Mouse (Mus musculus): ENCODE results near the gene St8sia4.

DNA sequence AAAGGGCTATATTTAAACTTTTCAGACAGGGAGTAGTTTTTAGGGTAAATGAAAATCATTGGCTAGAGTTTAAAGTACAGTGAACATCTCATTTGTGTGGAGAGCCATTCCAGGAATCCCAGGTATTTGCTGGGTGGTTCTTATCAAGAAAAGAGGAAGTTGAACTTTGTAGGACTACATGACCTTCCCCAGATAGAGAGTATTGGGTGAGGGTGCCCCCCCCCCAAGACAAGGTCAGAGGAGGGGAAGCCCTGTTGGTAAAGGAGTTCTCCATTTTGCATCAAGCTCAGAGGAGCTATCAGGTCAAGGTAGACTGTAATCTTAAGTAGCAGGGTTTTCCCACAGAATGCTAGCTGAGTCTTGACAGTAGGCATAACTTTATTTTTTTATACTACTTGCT, 32.5 kb upstream of the St8sia4 start:
- TF ChIP-seq USF2 (IDR thresholded peaks at IDR 0.05; ENCODE audit: borderline replicate concordance in 1 of 2, insufficient read depth in 1 of 2, low read depth in 1 of 2, low read length in 2 of 2), result no peak
- TF ChIP-seq ZC3H11A (IDR thresholded peaks at IDR 0.05; ENCODE audit: low read depth, low read length), result no peak
- no peak for TF ChIP-seq MXI1 (IDR thresholded peaks at IDR 0.05; ENCODE audit: low read depth, low read length)

Measured in MEL (cell line).